Mouse (Mus musculus): ENCODE measurements around the gene Dntt. TPM values are rescaled to one million over a fixed set of nuclear protein-coding genes. Genes with fewer than 3 reads are reported as not detected.

Dntt gene
- polyA plus RNA-seq, 1 experiment = 9.1 TPM

- Histone ChIP-seq H3K4me1 (ENCODE audit: control insufficient read depth, insufficient read depth, low read length) (peaks cover 4% of the 10 kb centered on the region; the same call in 1 of the 2 replicates), H3K27ac (ENCODE audit: control insufficient read depth, insufficient read depth, low read depth, low read length, poor library complexity) (no peak overlapping the region), H3K4me3 (replicated peaks; ENCODE audit: control insufficient read depth, low read depth, low read length) (no peak overlapping the region)
- TF ChIP-seq CTCF (IDR thresholded peaks at IDR 0.05; ENCODE audit: control insufficient read depth, insufficient read depth, low read length) = no peak
- no peak for TF ChIP-seq POLR2A (IDR thresholded peaks at IDR 0.05; ENCODE audit: borderline replicate concordance, control insufficient read depth, low read depth, low read length)
- WGBS = 23% methylated on average over 9 of the region's 9 CpGs
These were observed 15.1 kb upstream of the Dntt start for GRCm38 (mm10) chr19:41014003-41014402.

DNA sequence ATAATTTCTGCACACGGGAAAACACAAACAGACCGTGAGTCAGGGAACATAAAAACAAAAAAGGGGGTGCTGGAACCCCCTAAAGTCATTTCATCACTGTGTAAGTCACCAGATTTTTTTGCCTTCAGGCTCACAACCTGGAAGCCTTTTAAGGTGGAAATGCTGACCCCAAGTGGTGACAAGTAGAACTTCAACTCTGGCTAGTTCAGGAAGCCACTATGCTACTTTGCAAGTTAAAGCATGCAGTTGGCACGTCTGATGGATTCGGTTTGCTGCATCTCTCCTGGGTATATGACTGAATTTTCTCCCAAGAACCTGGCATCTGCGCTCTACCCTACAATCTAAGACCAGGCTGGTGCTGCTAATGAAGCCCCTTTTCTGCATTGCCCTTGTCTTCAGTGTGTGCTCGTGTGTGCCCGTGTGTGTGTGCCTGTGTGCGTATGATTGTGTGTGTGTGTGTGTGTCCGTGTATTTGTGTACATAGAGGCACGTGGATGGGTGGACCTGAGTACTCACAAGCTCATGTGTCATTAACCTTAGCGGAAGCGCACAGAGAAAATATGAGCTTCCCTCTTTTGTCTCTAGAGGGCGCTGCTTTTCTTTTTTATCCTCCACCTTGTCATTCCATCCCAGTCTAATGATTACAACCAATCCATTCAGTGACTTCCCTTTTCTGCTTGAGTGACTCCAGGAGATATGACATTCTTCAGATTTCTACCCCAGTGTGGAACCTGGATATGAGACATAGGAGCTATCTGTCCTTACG is 12.9 kb upstream of the Dntt start:
- H3K4me1 ChIP-seq (ENCODE audit: control insufficient read depth, insufficient read depth, low read length) = peaks cover 3% of the 10 kb centered on the region; the same call in 1 of the 2 replicates
- peak overlapping the region; percentile 63 for H3K4me3 ChIP-seq (replicated peaks; ENCODE audit: control insufficient read depth, low read depth, low read length)
- TF ChIP-seq CTCF (IDR thresholded peaks at IDR 0.05; ENCODE audit: control insufficient read depth, insufficient read depth, low read length) (peak; percentile 29; the same call in 1 of the 2 replicates), POLR2A (IDR thresholded peaks at IDR 0.05; ENCODE audit: borderline replicate concordance, control insufficient read depth, low read depth, low read length) (no peak)
- 5% methylated on average over 14 of the region's 14 CpGs for WGBS
- H3K27ac ChIP-seq (ENCODE audit: control insufficient read depth, insufficient read depth, low read depth, low read length, poor library complexity) = no peak overlapping the region

GRCm38 (mm10) chr19:41019164-41019675 is 9.9 kb upstream of the Dntt start:
- no peak overlapping the region for H3K4me3 ChIP-seq (replicated peaks; ENCODE audit: control insufficient read depth, low read depth, low read length)
- 18% methylated on average over 5 of the region's 5 CpGs for WGBS
- no peak overlapping the region for H3K27ac ChIP-seq (ENCODE audit: control insufficient read depth, insufficient read depth, low read depth, low read length, poor library complexity)
- peaks cover 5% of the 10 kb centered on the region for H3K4me1 ChIP-seq (ENCODE audit: control insufficient read depth, insufficient read depth, low read length)
- TF ChIP-seq CTCF (IDR thresholded peaks at IDR 0.05; ENCODE audit: control insufficient read depth, insufficient read depth, low read length) = no peak
- no peak for TF ChIP-seq POLR2A (IDR thresholded peaks at IDR 0.05; ENCODE audit: borderline replicate concordance, control insufficient read depth, low read depth, low read length)

- H3K4me1 ChIP-seq (ENCODE audit: control insufficient read depth, insufficient read depth, low read length) = peaks cover 5% of the 10 kb centered on the region
- TF ChIP-seq CTCF (IDR thresholded peaks at IDR 0.05; ENCODE audit: control insufficient read depth, insufficient read depth, low read length) (no peak), POLR2A (IDR thresholded peaks at IDR 0.05; ENCODE audit: borderline replicate concordance, control insufficient read depth, low read depth, low read length) (no peak)
- H3K27ac ChIP-seq (ENCODE audit: control insufficient read depth, insufficient read depth, low read depth, low read length, poor library complexity) = no peak overlapping the region
- 23% methylated on average over 3 of the region's 3 CpGs for WGBS
- H3K4me3 ChIP-seq (replicated peaks; ENCODE audit: control insufficient read depth, low read depth, low read length) = no peak overlapping the region
These were observed 8.5 kb upstream of the Dntt start for GRCm38 (mm10) chr19:41020537-41020936.

DNA sequence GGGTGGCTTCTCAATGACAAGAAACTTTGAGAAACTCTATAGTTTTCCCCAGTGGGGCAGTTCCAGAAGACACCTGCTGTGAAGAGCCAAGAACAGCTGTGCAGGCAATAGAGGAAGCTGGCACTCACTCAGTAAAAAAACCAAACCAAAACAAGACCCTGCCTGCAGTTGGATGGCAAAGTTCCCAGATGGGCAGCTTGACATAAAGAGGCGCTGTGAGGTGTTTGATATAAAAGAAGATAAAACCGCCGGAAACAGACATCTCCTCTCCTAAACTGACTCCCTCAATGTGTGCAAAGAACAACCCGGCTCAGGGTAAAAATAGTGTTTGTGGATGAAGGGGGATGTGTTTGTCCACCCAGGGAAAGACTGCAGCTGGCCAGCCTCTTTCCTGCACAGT is 6.8 kb upstream of the Dntt start:
- Histone ChIP-seq H3K4me3 (replicated peaks; ENCODE audit: control insufficient read depth, low read depth, low read length) (no peak overlapping the region), H3K27ac (ENCODE audit: control insufficient read depth, insufficient read depth, low read depth, low read length, poor library complexity) (no peak overlapping the region), H3K4me1 (ENCODE audit: control insufficient read depth, insufficient read depth, low read length) (peaks cover 3% of the 10 kb centered on the region)
- no peak for TF ChIP-seq POLR2A (IDR thresholded peaks at IDR 0.05; ENCODE audit: borderline replicate concordance, control insufficient read depth, low read depth, low read length)
- no peak for TF ChIP-seq CTCF (IDR thresholded peaks at IDR 0.05; ENCODE audit: control insufficient read depth, insufficient read depth, low read length)
- WGBS = 5% methylated on average over 4 of the region's 4 CpGs

DNA sequence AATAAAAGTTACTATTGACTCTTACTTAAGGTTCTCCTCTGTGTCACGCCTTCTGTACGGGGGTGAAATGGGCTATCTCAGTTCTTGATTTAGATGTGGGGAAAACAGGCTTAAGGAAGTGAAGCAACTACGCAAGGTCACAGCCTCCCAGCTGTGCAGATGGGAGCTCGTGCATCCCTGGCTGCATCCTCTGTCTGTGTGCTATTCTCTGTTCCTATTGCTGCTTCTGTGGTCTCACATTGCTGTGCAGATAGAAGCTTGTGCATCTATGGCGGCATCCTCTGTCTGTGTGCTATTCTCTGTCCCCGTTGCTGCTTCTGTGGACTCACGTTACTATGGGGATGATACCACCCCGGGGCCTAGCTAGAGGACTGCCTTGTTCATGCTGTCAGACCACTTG is 2.5 kb upstream of the Dntt start:
- peaks cover 1% of the 10 kb centered on the region; the same call in 1 of the 2 replicates for H3K4me1 ChIP-seq (ENCODE audit: control insufficient read depth, insufficient read depth, low read length)
- WGBS = 38% methylated on average over 8 of the region's 8 CpGs
- no peak overlapping the region for H3K27ac ChIP-seq (ENCODE audit: control insufficient read depth, insufficient read depth, low read depth, low read length, poor library complexity)
- H3K4me3 ChIP-seq (replicated peaks; ENCODE audit: control insufficient read depth, low read depth, low read length) = no peak overlapping the region
- no peak for TF ChIP-seq POLR2A (IDR thresholded peaks at IDR 0.05; ENCODE audit: borderline replicate concordance, control insufficient read depth, low read depth, low read length)
- no peak for TF ChIP-seq CTCF (IDR thresholded peaks at IDR 0.05; ENCODE audit: control insufficient read depth, insufficient read depth, low read length)

GRCm38 (mm10) chr19:41027024-41027423 is 2.1 kb upstream of the Dntt start:
- H3K27ac ChIP-seq (ENCODE audit: control insufficient read depth, insufficient read depth, low read depth, low read length, poor library complexity) = no peak overlapping the region
- no peaks in the 10 kb centered on the region for H3K4me1 ChIP-seq (ENCODE audit: control insufficient read depth, insufficient read depth, low read length)
- H3K4me3 ChIP-seq (replicated peaks; ENCODE audit: control insufficient read depth, low read depth, low read length) = no peak overlapping the region
- no peak for TF ChIP-seq POLR2A (IDR thresholded peaks at IDR 0.05; ENCODE audit: borderline replicate concordance, control insufficient read depth, low read depth, low read length)
- TF ChIP-seq CTCF (IDR thresholded peaks at IDR 0.05; ENCODE audit: control insufficient read depth, insufficient read depth, low read length) = no peak
- WGBS = 69% methylated on average over 5 of the region's 5 CpGs

DNA sequence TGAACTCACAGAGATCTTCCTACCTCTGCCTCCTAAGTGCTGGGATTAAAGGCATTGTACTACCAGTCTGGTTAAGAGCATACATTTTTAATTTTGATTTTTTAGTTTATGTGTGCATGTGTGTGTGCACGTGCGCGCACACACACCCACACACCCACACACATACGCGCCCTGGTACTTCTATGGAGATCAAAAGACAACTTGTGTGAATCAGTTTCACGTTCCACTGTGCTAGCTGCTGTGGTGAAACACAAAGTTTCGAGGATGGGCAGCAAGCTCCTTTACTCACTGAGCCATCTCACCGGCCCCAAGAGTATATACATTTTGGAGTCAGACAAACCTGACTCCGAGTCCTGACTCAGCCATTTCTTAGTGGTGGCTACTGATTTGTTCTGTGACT is 1.5 kb upstream of the Dntt start:
- TF ChIP-seq POLR2A (IDR thresholded peaks at IDR 0.05; ENCODE audit: borderline replicate concordance, control insufficient read depth, low read depth, low read length) = no peak
- no peak for TF ChIP-seq CTCF (IDR thresholded peaks at IDR 0.05; ENCODE audit: control insufficient read depth, insufficient read depth, low read length)
- no peak overlapping the region for H3K4me3 ChIP-seq (replicated peaks; ENCODE audit: control insufficient read depth, low read depth, low read length)
- H3K4me1 ChIP-seq (ENCODE audit: control insufficient read depth, insufficient read depth, low read length) = no peaks in the 10 kb centered on the region
- H3K27ac ChIP-seq (ENCODE audit: control insufficient read depth, insufficient read depth, low read depth, low read length, poor library complexity) = no peak overlapping the region
- 79% methylated on average over 9 of the region's 9 CpGs for WGBS

Data from bone marrow, adult 2 months (tissue).